In genomic region chr2:34772252-34773235, GRCm38 (mm10) we compare ENCODE assay signal across 8 mouse cellular contexts. TPM values are rescaled to one million over a fixed set of nuclear protein-coding genes. Genes with fewer than 3 reads are reported as not detected.
A peak's percentile ranks its signal among the peaks of the same experiment; 100 is the strongest.
DNase-seq lines count a peak whose midpoint lies in the region; ATAC-seq and TF ChIP-seq lines count a peak whose summit lies in the region.

No protein-coding gene starts in this region.

- H3K4me3 ChIP-seq in kidney, adult 2 months (ENCODE audit: insufficient read depth, low read depth, low read length) = peak overlapping the region; percentile 84
- peak overlapping the region; percentile 98 for H3K4me3 ChIP-seq in G1E (ENCODE audit: low read depth, low read length)
- peak overlapping the region; percentile 90 for H3K4me3 ChIP-seq in embryonic facial prominence, embryonic 12.5 days
- H3K4me3 ChIP-seq in hindbrain, embryonic 14.5 days (replicated peaks; ENCODE audit: low read length) = peak overlapping the region; percentile 91
- H3K4me3 ChIP-seq in lung, embryonic 16.5 days (ENCODE audit: low read length) = peak overlapping the region; percentile 96

- H3K36me3 ChIP-seq in kidney, adult 2 months (ENCODE audit: control insufficient read depth, insufficient read depth, low read length) = peaks cover 28% of the 10 kb centered on the region
- H3K36me3 ChIP-seq in G1E (replicated peaks) = peaks cover 62% of the 10 kb centered on the region
- peaks cover 42% of the 10 kb centered on the region for H3K36me3 ChIP-seq in embryonic facial prominence, embryonic 12.5 days
- peaks cover 48% of the 10 kb centered on the region for H3K36me3 ChIP-seq in hindbrain, embryonic 14.5 days (replicated peaks; ENCODE audit: control insufficient read depth, insufficient read depth)
- H3K36me3 ChIP-seq in lung, embryonic 16.5 days (ENCODE audit: control insufficient read depth, insufficient read depth, low read length) = peaks cover 42% of the 10 kb centered on the region

- no peak for TF ChIP-seq CTCF in kidney, adult 2 months (conservative IDR thresholded peaks at IDR 0.05; ENCODE audit: insufficient read depth, insufficient read length, low read depth, low read length)
- no peak for TF ChIP-seq CTCF in G1E (IDR thresholded peaks at IDR 0.05; ENCODE audit: low read depth, low read length)

- peak overlapping the region; percentile 64 for H3K4me2 ChIP-seq in embryonic facial prominence, embryonic 12.5 days (replicated peaks)
- peak overlapping the region; percentile 79 for H3K4me2 ChIP-seq in hindbrain, embryonic 14.5 days (replicated peaks)
- H3K4me2 ChIP-seq in lung, embryonic 16.5 days (ENCODE audit: low read depth, low read length) = peak overlapping the region; percentile 84

- DNase-seq in kidney, adult 2 months = no peak
- no peak for DNase-seq in kidney, adult 18-20 months
- DNase-seq in G1E (ENCODE audit: low spot score) = peak; percentile 40
- peak; percentile 32 for DNase-seq in hindbrain, embryonic 14.5 days (ENCODE audit: low spot score)
- DNase-seq in spleen, postnatal 36 days (ENCODE audit: low spot score in 2 of 2) = peak; percentile 64 to 75
- DNase-seq in right cerebral cortex, postnatal 4 days = no peak

- peak overlapping the region; percentile 76 for H3K27ac ChIP-seq in kidney, adult 2 months (ENCODE audit: insufficient read depth, low read depth, low read length)
- peak overlapping the region; percentile 89 for H3K27ac ChIP-seq in embryonic facial prominence, embryonic 12.5 days
- peak overlapping the region; percentile 94 for H3K27ac ChIP-seq in hindbrain, embryonic 14.5 days
- peak overlapping the region; percentile 93 for H3K27ac ChIP-seq in lung, embryonic 16.5 days (ENCODE audit: low read length)

- peaks cover 15% of the 10 kb centered on the region; the same call in 1 of the 2 replicates for H3K4me1 ChIP-seq in kidney, adult 2 months (ENCODE audit: control insufficient read depth, insufficient read depth, low read length)
- peaks cover 46% of the 10 kb centered on the region for H3K4me1 ChIP-seq in G1E (ENCODE audit: insufficient read depth, low read depth, low read length)
- H3K4me1 ChIP-seq in embryonic facial prominence, embryonic 12.5 days = peaks cover 49% of the 10 kb centered on the region
- H3K4me1 ChIP-seq in hindbrain, embryonic 14.5 days (replicated peaks; ENCODE audit: control insufficient read depth, insufficient read depth, low read length) = peaks cover 54% of the 10 kb centered on the region
- H3K4me1 ChIP-seq in lung, embryonic 16.5 days (replicated peaks; ENCODE audit: control insufficient read depth, insufficient read depth, low read length) = peaks cover 42% of the 10 kb centered on the region

- no peaks in the 10 kb centered on the region for H3K27me3 ChIP-seq in kidney, adult 2 months (replicated peaks; ENCODE audit: control insufficient read depth, insufficient read depth, low read length)
- no peaks in the 10 kb centered on the region for H3K27me3 ChIP-seq in G1E (ENCODE audit: insufficient read depth, low read length)
- no peaks in the 10 kb centered on the region for H3K27me3 ChIP-seq in embryonic facial prominence, embryonic 12.5 days
- H3K27me3 ChIP-seq in hindbrain, embryonic 14.5 days (ENCODE audit: control insufficient read depth, insufficient read depth, low read length) = no peaks in the 10 kb centered on the region
- H3K27me3 ChIP-seq in lung, embryonic 16.5 days (ENCODE audit: control insufficient read depth, insufficient read depth, low read depth, low read length) = no peaks in the 10 kb centered on the region

- no peaks in the 10 kb centered on the region for H3K9me3 ChIP-seq in G1E (replicated peaks)
- no peaks in the 10 kb centered on the region for H3K9me3 ChIP-seq in embryonic facial prominence, embryonic 12.5 days
- H3K9me3 ChIP-seq in hindbrain, embryonic 14.5 days (ENCODE audit: control insufficient read depth, low read length) = no peaks in the 10 kb centered on the region
- no peaks in the 10 kb centered on the region for H3K9me3 ChIP-seq in lung, embryonic 16.5 days (ENCODE audit: control insufficient read depth, low read length)

- peak overlapping the region; percentile 96 for H3K9ac ChIP-seq in embryonic facial prominence, embryonic 12.5 days
- H3K9ac ChIP-seq in hindbrain, embryonic 14.5 days = peak overlapping the region; percentile 95
- H3K9ac ChIP-seq in lung, embryonic 16.5 days (ENCODE audit: low read length) = peak overlapping the region; percentile 98

- peak; percentile 16 for TF ChIP-seq POLR2A in kidney, adult 2 months (IDR thresholded peaks at IDR 0.05; ENCODE audit: low read depth, low read length)

- under 1% methylated on average over 50 of the region's 50 CpGs for WGBS in kidney, adult 2 months
- 4% methylated on average over 50 of the region's 50 CpGs for WGBS in embryonic facial prominence, embryonic 12.5 days
- WGBS in hindbrain, embryonic 14.5 days = 4% methylated on average over 49 of the region's 50 CpGs
- WGBS in lung, embryonic 16.5 days = 1% methylated on average over 50 of the region's 50 CpGs

- ATAC-seq in G1E (ENCODE audit: extremely low read depth, insufficient number of reproducible peaks, low FRiP score, poor library complexity, severe bottlenecking) = no peak
- peak; percentile 48 for ATAC-seq in embryonic facial prominence, embryonic 12.5 days (ENCODE audit: insufficient number of reproducible peaks, insufficient read depth, low FRiP score, low TSS enrichment)
- ATAC-seq in hindbrain, embryonic 14.5 days (ENCODE audit: low FRiP score) = no peak; the same call in 1 of the 2 replicates
- ATAC-seq in lung, embryonic 16.5 days (ENCODE audit: low read depth) = peak; percentile 21

RNA-seq across cellular contexts. Expression of gene Hspa5, which starts 0.8 kb away (rescaled TPM):
- polyA plus RNA-seq in kidney, adult 2 months (2012; rRNA removed) = 441 and 489 TPM in 2 replicates
- 117 and 127 TPM in 2 replicates for total RNA-seq in G1E (2014; fragmentation: Nextera tagmentation)
- 337 and 367 TPM in 2 replicates for total RNA-seq in G1E (2017)
- polyA plus RNA-seq in G1E (2012) = 48.4 and 59.2 TPM in 2 replicates
- polyA plus RNA-seq in embryonic facial prominence, embryonic 12.5 days (2016; fragmentation: Nextera tagmentation; extraction: Ambion mirVana) = 874 and 888 TPM in 2 replicates
- polyA plus RNA-seq in hindbrain, embryonic 14.5 days (2014; fragmentation: Nextera tagmentation; extraction: Ambion mirVana) = 423 and 537 TPM in 2 replicates
- polyA plus RNA-seq in lung, embryonic 16.5 days (2015; fragmentation: Nextera tagmentation; extraction: Ambion mirVana) = 940 and 945 TPM in 2 replicates

RNA-seq across cellular contexts. Expression of gene Gapvd1, which starts 17.5 kb away (rescaled TPM):
- polyA plus RNA-seq in kidney, adult 2 months (2012; rRNA removed) = 14.0 and 16.0 TPM in 2 replicates
- 89.2 and 102 TPM in 2 replicates for total RNA-seq in G1E (2014; fragmentation: Nextera tagmentation)
- 83.0 and 95.0 TPM in 2 replicates for total RNA-seq in G1E (2017)
- polyA plus RNA-seq in G1E (2012) = 16.6 and 23.5 TPM in 2 replicates
- 97.6 and 108 TPM in 2 replicates for polyA plus RNA-seq in embryonic facial prominence, embryonic 12.5 days (2016; fragmentation: Nextera tagmentation; extraction: Ambion mirVana)
- polyA plus RNA-seq in hindbrain, embryonic 14.5 days (2014; fragmentation: Nextera tagmentation; extraction: Ambion mirVana) = 111 and 123 TPM in 2 replicates
- 78.3 and 86.3 TPM in 2 replicates for polyA plus RNA-seq in lung, embryonic 16.5 days (2015; fragmentation: Nextera tagmentation; extraction: Ambion mirVana)

RNA-seq across cellular contexts. Expression of gene Rabepk, which starts 27.2 kb away (rescaled TPM):
- polyA plus RNA-seq in kidney, adult 2 months (2012; rRNA removed) = 25.8 and 28.1 TPM in 2 replicates
- total RNA-seq in G1E (2014; fragmentation: Nextera tagmentation) = 16.0 and 21.1 TPM in 2 replicates
- 31.8 and 36.9 TPM in 2 replicates for total RNA-seq in G1E (2017)
- 9.1 and 11.6 TPM in 2 replicates for polyA plus RNA-seq in G1E (2012)
- polyA plus RNA-seq in embryonic facial prominence, embryonic 12.5 days (2016; fragmentation: Nextera tagmentation; extraction: Ambion mirVana) = 31.0 and 33.7 TPM in 2 replicates
- polyA plus RNA-seq in hindbrain, embryonic 14.5 days (2014; fragmentation: Nextera tagmentation; extraction: Ambion mirVana) = 24.8 and 26.1 TPM in 2 replicates
- 35.4 and 36.3 TPM in 2 replicates for polyA plus RNA-seq in lung, embryonic 16.5 days (2015; fragmentation: Nextera tagmentation; extraction: Ambion mirVana)

RNA-seq across cellular contexts. Expression of gene Fbxw2, which starts 53.6 kb away (rescaled TPM):
- polyA plus RNA-seq in kidney, adult 2 months (2012; rRNA removed) = 29.4 and 34.1 TPM in 2 replicates
- total RNA-seq in G1E (2014; fragmentation: Nextera tagmentation) = 60.0 and 74.7 TPM in 2 replicates
- 99.5 and 104 TPM in 2 replicates for total RNA-seq in G1E (2017)
- polyA plus RNA-seq in G1E (2012) = 22.7 and 26.1 TPM in 2 replicates
- polyA plus RNA-seq in embryonic facial prominence, embryonic 12.5 days (2016; fragmentation: Nextera tagmentation; extraction: Ambion mirVana) = 93.8 and 94.2 TPM in 2 replicates
- polyA plus RNA-seq in hindbrain, embryonic 14.5 days (2014; fragmentation: Nextera tagmentation; extraction: Ambion mirVana) = 73.8 and 83.7 TPM in 2 replicates
- 81.8 and 89.5 TPM in 2 replicates for polyA plus RNA-seq in lung, embryonic 16.5 days (2015; fragmentation: Nextera tagmentation; extraction: Ambion mirVana)

Comparison
In these comparisons a context has a peak if more than half of its experiments do, and no peak if none do; other contexts are left out.
1. DNase-seq: peak in G1E (single experiment), hindbrain, embryonic 14.5 days (single experiment) and spleen, postnatal 36 days (2 of 2); none in kidney, adult 2 months (single experiment), kidney, adult 18-20 months (single experiment) and right cerebral cortex, postnatal 4 days (single experiment).
2. ATAC-seq: peak in embryonic facial prominence, embryonic 12.5 days (single experiment) and lung, embryonic 16.5 days (single experiment); none in G1E (single experiment) and hindbrain, embryonic 14.5 days (single experiment).
3. Peak in every context shown above with its lines, with median percentiles within 50 percentile points of each other: H3K27ac ChIP-seq, H3K4me3 ChIP-seq, H3K4me2 ChIP-seq and H3K9ac ChIP-seq.